Mouse (Mus musculus): ENCODE measurements around the gene Vstm2b. TPM values are rescaled to one million over a fixed set of nuclear protein-coding genes. Genes with fewer than 3 reads are reported as not detected.

Vstm2b gene
- 10 to 100 TPM; 55.9 to 60.9 TPM for total RNA-seq (2021)
- long read RNA-seq, transcript Vstm2b-203 (5 exons, 1,455 nt): major isoform, 50 of 78 reads
- long read RNA-seq, partial matches to known transcripts: 11 of 78 reads
- long read RNA-seq, other reads (novel, unspliced or antisense): 14 of 78 reads

GRCm38 (mm10) chr7:40898096-40898710 lies at the start of gene Vstm2b:
Gene Vstm2b, plus strand, starts transcription at chr7:40898328.
- peak in 1 of 2 experiments; percentile 44 for DNase-seq (ENCODE audit: low spot score in 2 of 2)

- DNase-seq (ENCODE audit: low spot score in 2 of 2): no peak
Measured at GRCm38 (mm10) chr7:40856088-40856625, 42.0 kb upstream of the Vstm2b start.

GRCm38 (mm10) chr7:40873380-40873990 lies 24.6 kb upstream of the Vstm2b start:
- no peak for DNase-seq (ENCODE audit: low spot score in 2 of 2)

GRCm38 (mm10) chr7:40884855-40885489 lies 13.2 kb upstream of the Vstm2b start:
- peak; percentile 60 to 77 for DNase-seq (ENCODE audit: low spot score in 2 of 2)

- peak in 1 of 2 experiments; percentile 26 for DNase-seq (ENCODE audit: low spot score in 2 of 2)
Measured at GRCm38 (mm10) chr7:40888358-40888757, 9.8 kb upstream of the Vstm2b start.

- DNase-seq (ENCODE audit: low spot score in 2 of 2): peak in 1 of 2 experiments; percentile 37
Measured at GRCm38 (mm10) chr7:40896964-40897363, 1.2 kb upstream of the Vstm2b start.

- peak; percentile 55 to 72 for DNase-seq (ENCODE audit: low spot score in 2 of 2)
Measured at GRCm38 (mm10) chr7:40898711-40899375, 715 bp downstream of the Vstm2b start.

- peak; percentile 41 to 54 for DNase-seq (ENCODE audit: low spot score in 2 of 2)
Measured at GRCm38 (mm10) chr7:40899376-40900265, 1.5 kb downstream of the Vstm2b start.

GRCm38 (mm10) chr7:40901201-40901600 lies 3.1 kb downstream of the Vstm2b start:
- DNase-seq (ENCODE audit: low spot score in 2 of 2): peak; percentile 88 to 92

GRCm38 (mm10) chr7:40902506-40902905 lies 4.4 kb downstream of the Vstm2b start:
- peak in 1 of 2 experiments; percentile 45 for DNase-seq (ENCODE audit: low spot score in 2 of 2)

- DNase-seq (ENCODE audit: low spot score in 2 of 2): no peak
Measured at GRCm38 (mm10) chr7:40906484-40906883, 8.4 kb downstream of the Vstm2b start.

GRCm38 (mm10) chr7:40916761-40917160 lies 18.6 kb downstream of the Vstm2b start:
- DNase-seq (ENCODE audit: low spot score in 2 of 2): no peak

- DNase-seq (ENCODE audit: low spot score in 2 of 2): no peak
Measured at GRCm38 (mm10) chr7:40920118-40920517, 22.0 kb downstream of the Vstm2b start.

GRCm38 (mm10) chr7:40921281-40921680 lies 23.2 kb downstream of the Vstm2b start:
- DNase-seq (ENCODE audit: low spot score in 2 of 2): no peak

GRCm38 (mm10) chr7:40922871-40923270 lies 24.7 kb downstream of the Vstm2b start:
- DNase-seq (ENCODE audit: low spot score in 2 of 2): no peak

GRCm38 (mm10) chr7:40928391-40928790 lies 30.3 kb downstream of the Vstm2b start:
- DNase-seq (ENCODE audit: low spot score in 2 of 2): no peak

GRCm38 (mm10) chr7:40936617-40937212 lies 38.6 kb downstream of the Vstm2b start:
- DNase-seq (ENCODE audit: low spot score in 2 of 2): no peak

- no peak for DNase-seq (ENCODE audit: low spot score in 2 of 2)
Measured at GRCm38 (mm10) chr7:40939371-40939770, 41.2 kb downstream of the Vstm2b start.

- DNase-seq (ENCODE audit: low spot score in 2 of 2): peak; percentile 21 to 43
Measured at GRCm38 (mm10) chr7:40942233-40942935, 44.3 kb downstream of the Vstm2b start.
